Mouse (Mus musculus): ENCODE measurements around the gene Ptpn21.

Ptpn21 gene

DNA sequence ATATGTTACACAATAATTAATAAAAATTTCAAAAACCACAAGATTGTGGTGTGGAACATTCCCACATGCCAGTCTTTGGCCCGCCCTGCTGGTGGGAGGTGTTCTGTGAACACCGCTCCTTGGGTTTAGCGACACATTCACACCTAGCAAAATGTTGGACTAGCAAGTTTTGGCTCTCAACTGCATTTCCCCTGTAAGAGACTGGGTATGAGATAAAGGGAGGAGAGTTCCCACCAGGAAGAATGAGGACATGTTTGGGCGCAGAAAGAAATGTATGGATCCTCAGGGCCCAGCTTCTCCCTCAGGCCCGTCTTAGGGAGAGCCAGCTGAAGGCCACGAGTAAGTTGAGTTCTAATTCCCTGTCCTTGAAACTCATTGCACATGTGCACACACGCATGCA is 74.6 kb downstream of the Ptpn21 start:
- CTCF ChIA-PET: no interaction called here

DNA sequence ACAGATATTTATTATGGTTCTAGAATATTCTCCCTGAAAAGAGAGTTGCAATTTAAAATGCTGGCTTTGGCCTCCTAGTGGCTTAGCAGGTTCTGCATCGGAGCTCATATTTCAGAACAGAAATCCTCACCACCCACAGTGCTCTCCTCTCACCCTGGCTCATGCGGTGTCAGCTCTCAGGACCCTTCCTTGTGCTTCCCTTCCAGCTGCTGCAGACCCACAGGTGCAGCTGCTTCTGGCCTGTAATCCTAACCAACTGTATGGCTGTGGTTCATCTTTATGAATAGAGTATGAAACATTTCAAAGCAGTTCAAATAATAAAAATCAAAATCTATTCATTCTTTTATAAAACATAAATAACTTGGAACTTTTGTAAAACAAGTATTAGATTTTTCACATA is 80.3 kb downstream of the Ptpn21 start:
- CTCF ChIA-PET: no interaction called here

DNA sequence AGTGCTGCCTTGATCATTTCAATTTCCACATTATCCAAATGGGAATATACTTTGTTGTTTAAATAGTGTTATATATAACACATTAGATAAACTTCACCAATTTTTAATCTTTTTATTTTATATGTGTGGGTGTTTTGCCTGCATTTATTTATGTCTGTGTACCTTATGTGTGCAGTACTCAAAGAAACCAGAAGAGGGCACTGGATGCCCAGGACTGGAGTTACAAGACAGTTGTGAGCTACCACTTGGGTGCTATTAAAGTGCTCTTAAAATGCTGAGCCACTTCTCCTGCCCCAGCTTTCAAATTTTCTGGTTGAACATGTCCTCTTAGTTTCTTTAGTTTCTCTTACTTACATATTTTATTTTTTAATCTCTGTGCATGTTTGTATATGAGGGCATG is 92.4 kb downstream of the Ptpn21 start:
- CTCF ChIA-PET: no interaction called here

DNA sequence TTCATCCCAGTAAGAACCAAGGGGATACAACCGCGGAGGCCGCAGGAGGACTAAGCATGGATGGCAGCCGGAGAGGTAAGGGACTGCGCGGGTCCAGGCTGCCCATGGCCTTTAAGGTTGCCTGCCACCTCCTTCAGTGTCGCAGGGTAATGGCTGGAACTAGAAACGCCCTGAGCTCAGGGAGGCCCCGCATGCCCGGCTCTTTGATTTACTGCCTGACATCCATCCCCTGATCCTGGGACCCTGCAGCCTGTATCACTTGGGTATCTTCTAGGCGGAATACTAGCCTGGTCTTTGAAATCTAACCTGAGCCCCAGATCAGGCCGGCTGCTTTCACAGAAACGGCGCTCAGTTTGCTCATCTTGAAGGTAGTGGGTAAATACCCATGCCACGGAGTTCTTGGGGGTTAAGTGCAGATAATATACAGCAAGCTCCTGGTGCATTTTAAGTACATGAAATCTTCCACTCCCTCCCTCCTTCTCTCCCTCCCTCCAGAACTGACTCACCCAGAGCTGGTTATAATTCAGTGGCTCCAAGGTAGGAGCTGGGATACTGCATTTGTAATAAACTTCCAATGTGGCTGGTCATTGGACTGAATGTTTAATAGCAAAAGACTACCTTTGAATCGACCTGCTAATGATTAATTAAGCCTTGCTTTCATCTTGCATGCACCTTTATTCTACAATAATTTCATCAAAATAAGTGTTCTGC is 108.8 kb downstream of the Ptpn21 start:
- CTCF ChIA-PET: no interaction called here

DNA sequence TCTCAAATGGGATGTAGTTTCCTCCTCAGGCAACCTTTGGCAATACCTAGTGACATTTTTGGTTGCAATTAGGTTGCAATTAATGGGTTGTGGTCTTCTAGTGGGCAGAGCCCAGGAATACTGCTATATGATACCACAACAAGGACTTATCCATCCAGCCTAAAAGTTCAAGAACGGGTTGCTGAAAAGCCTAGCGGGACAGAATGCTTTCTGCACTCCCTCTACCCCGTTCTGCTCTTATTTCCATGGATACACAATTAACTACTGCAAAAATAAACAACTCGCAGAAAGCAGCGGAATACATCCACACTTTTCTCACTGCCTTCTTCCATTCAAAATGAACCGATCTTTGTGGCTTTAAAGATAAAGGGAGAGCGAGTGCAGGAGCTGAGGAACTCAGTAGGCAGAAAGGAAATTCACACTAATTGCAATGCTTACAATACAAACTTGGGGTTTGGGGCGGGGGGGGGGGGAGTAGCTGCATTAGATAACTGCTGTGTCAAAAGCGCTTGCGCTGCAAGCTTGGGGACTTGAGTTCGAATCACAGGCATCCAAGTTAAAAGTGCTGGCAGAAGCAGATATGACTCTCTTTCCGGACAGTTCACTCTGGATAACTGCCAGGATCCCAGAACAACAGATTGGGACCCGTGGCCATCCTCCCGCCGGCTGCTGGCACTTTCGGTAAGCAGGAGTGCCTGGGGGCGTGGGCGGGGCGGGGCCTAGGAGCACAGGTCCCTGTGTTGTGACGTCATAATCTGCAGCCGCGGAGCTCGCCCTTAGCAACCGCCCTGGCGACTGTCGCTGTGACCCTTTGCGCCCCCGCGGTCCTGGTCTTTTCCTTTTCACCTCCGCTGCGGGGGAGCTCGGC is 109.6 kb downstream of the Ptpn21 start, which contains the start of gene Spata7:
TSS of gene Spata7 (plus strand) at position 766 of the 868 bp plus-strand sequence.
- CTCF ChIA-PET: no interaction called here

Data from spleen, embryonic (tissue).